Mouse (Mus musculus) liver, embryonic 16.5 days (tissue): ENCODE results near the gene Arhgap11a. TPM values are rescaled to one million over a fixed set of nuclear protein-coding genes. Genes with fewer than 3 reads are reported as not detected.

Experiments
- polyA plus RNA-seq: library from polyadenylated mRNA; unstranded; fragments of >200 nt; fragmentation: Nextera tagmentation; extraction: Ambion mirVana; gene quantifications from 2 replicates; pipeline ENCODE4 v1.2.1, GENCODE M21; 2015

Arhgap11a gene
- polyA plus RNA-seq, 1 experiment from 2014 or later: 17.0 TPM

Other genes with a start within 250 kb of the Arhgap11a start
- 0.08 TPM in 1 of 2 replicates, not detected in the other for gene Grem1, start 90.0 kb downstream of the Arhgap11a start, polyA plus RNA-seq
- 0.20 TPM in 1 of 2 replicates, not detected in the other for gene Scg5, start 19.5 kb downstream of the Arhgap11a start, polyA plus RNA-seq
- gene Gjd2, start 165.0 kb upstream of the Arhgap11a start, polyA plus RNA-seq: not detected in 2 replicates
- gene Actc1, start 204.9 kb upstream of the Arhgap11a start, polyA plus RNA-seq: 36.4 and 80.5 TPM in 2 replicates